Mouse (Mus musculus) bone marrow macrophage, adult 2 months (primary cell): Measurements from ENCODE around the gene Grn. TPM values are rescaled to one million over a fixed set of nuclear protein-coding genes. Genes with fewer than 3 reads are reported as not detected.

Experiments
- H3K27ac ChIP-seq: 2 replicates; pipeline ENCODE4 v1.5.1; 2012; ENCODE audit warnings: low read depth, low read length; ENCODE audit not compliant: insufficient read depth
- H3K4me1 ChIP-seq: 2 replicates; pipeline ENCODE4 v1.6.1; 2012; ENCODE audit warnings: low read length; ENCODE audit not compliant: control insufficient read depth, insufficient read depth
- H3K4me3 ChIP-seq: 2 replicates; pipeline ENCODE4 v1.5.1; 2012; ENCODE audit warnings: mild to moderate bottlenecking, low read length, moderate library complexity; ENCODE audit not compliant: insufficient read depth
- CTCF ChIP-seq: IDR thresholded peaks from 2 replicates; pipeline ENCODE4 v1.5.1; 2012; ENCODE audit warnings: low read depth, mild to moderate bottlenecking, low read length, moderate library complexity
- POLR2A ChIP-seq: IDR thresholded peaks from 2 replicates; pipeline ENCODE4 v1.6.1; 2012; ENCODE audit warnings: mild to moderate bottlenecking, low read depth, low read length, borderline replicate concordance
- polyA plus RNA-seq: library from polyadenylated mRNA; stranded (reverse); fragments of >200 nt; gene quantifications from 2 replicates; pipeline ENCODE4 v1.2.4, GENCODE M21; 2012; ENCODE audit not compliant: missing spikeins, insufficient read depth, insufficient read length

The Grn gene
- polyA plus RNA-seq, 1 experiment = 2,101 TPM

- TF ChIP-seq CTCF (no peak), POLR2A (no peak)
- no peak overlapping the region for H3K4me3 ChIP-seq
- H3K4me1 ChIP-seq = peaks cover 2% of the 10 kb centered on the region; the same call in 1 of the 2 replicates
Observed at GRCm38 (mm10) chr11:102449043-102450008, 19.2 kb downstream of the Grn start.

GRCm38 (mm10) chr11:102453131-102453530, 23.0 kb downstream of the Grn start:
- peaks cover 5% of the 10 kb centered on the region; the same call in 1 of the 2 replicates for H3K4me1 ChIP-seq
- TF ChIP-seq POLR2A = no peak
- TF ChIP-seq CTCF = no peak
- no peak overlapping the region for H3K27ac ChIP-seq
- no peak overlapping the region for H3K4me3 ChIP-seq

More at GRCm38 (mm10) chr11:102449043-102450008, 19.2 kb downstream of the Grn start:
- no peak overlapping the region for H3K27ac ChIP-seq

- Histone ChIP-seq H3K27ac (no peak overlapping the region), H3K4me3 (peak overlapping the region; percentile 62), H3K4me1 (peaks cover 5% of the 10 kb centered on the region; the same call in 1 of the 2 replicates)
- TF ChIP-seq POLR2A (no peak), CTCF (no peak)
Observed at GRCm38 (mm10) chr11:102455740-102456396, 25.8 kb downstream of the Grn start.

- no peak overlapping the region for H3K4me3 ChIP-seq
- TF ChIP-seq CTCF (no peak), POLR2A (no peak)
- peaks cover under 1% of the 10 kb centered on the region; the same call in 1 of the 2 replicates for H3K4me1 ChIP-seq
- no peak overlapping the region for H3K27ac ChIP-seq
Observed at GRCm38 (mm10) chr11:102460541-102460940, 30.4 kb downstream of the Grn start.

GRCm38 (mm10) chr11:102461764-102462163, 31.6 kb downstream of the Grn start:
- H3K4me1 ChIP-seq = no peaks in the 10 kb centered on the region
- no peak overlapping the region for H3K4me3 ChIP-seq
- H3K27ac ChIP-seq = no peak overlapping the region
- no peak for TF ChIP-seq CTCF
- TF ChIP-seq POLR2A = no peak

- H3K27ac ChIP-seq = no peak overlapping the region
- H3K4me1 ChIP-seq = peaks cover 4% of the 10 kb centered on the region
- H3K4me3 ChIP-seq = no peak overlapping the region
- TF ChIP-seq POLR2A = no peak
Observed at GRCm38 (mm10) chr11:102464901-102465300, 34.8 kb downstream of the Grn start.

GRCm38 (mm10) chr11:102465713-102466436, 35.8 kb downstream of the Grn start:
- Histone ChIP-seq H3K4me1 (peaks cover 5% of the 10 kb centered on the region), H3K4me3 (no peak overlapping the region), H3K27ac (no peak overlapping the region)
- TF ChIP-seq CTCF (no peak), POLR2A (no peak)

GRCm38 (mm10) chr11:102467041-102467631, 37.0 kb downstream of the Grn start:
- Histone ChIP-seq H3K4me1 (peaks cover 5% of the 10 kb centered on the region), H3K4me3 (peak overlapping the region; percentile 50), H3K27ac (no peak overlapping the region)
- TF ChIP-seq CTCF (no peak), POLR2A (no peak)

GRCm38 (mm10) chr11:102469648-102470357, 39.7 kb downstream of the Grn start, which contains the start of gene Itga2b:
TSS of gene Itga2b (minus strand) at chr11:102470122.
- H3K4me3 ChIP-seq = no peak within 1 kb of the TSS

More at GRCm38 (mm10) chr11:102469648-102470357, 39.7 kb downstream of the Grn start, which contains the start of gene Itga2b:
- H3K4me1 ChIP-seq = peaks cover 5% of the 10 kb centered on the region
- no peak for TF ChIP-seq POLR2A
- TF ChIP-seq CTCF = no peak
- H3K27ac ChIP-seq = no peak within 1 kb of the TSS
